ENCODE assay signal across 7 mouse cellular contexts in the genomic region with DNA sequence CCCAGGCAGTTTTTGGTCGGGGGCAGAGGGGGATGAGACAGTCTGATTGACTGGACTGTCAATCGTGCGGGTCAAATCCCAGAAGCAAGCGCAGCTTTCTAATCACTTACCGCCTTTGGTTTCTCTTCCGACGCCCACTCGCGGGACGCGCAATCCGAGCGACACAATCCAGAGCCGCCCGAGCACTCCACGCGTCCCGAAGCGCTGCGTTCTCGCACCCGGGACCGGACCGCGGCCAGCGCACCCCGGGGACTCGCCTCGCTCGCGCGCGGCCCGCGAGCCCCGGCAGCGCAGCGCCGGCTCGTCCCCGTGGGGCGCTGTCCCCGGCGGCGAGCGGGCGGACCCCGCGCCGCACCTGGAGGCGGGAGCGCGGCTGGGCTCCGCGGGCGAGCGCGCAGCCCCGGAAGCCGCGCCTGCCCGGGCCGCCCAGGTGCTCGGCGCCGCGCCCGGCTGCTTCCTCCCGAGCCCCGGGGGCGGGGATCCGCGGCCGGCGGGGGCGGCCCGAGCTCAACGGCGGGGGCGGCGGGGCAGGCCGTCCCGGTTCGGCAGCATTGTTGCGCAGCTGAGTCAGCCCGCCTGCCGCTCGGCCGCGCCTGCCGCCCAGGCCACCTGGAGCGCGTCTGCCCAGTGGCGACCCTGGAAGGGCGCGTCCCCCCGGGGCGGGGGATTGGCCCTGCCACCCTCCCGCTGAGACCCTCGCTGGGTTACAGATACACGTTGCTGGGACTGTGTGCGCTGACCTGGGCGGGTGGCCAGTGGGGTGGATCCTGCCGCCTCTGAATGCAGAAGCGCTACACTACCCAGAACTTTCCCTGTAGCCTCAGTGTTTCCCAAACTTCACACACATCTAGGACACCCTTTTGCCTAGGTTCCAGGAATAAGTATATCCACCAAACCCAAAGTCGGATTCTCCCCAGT. TPM values are rescaled to one million over a fixed set of nuclear protein-coding genes. Genes with fewer than 3 reads are reported as not detected.
DNase-seq lines count a peak whose midpoint lies in the region; ATAC-seq lines count a peak whose summit lies in the region.

A gene (minus strand): TSS at position 376 of the 918 bp plus-strand sequence.

- peak within 1 kb of the TSS; percentile 83 for H3K4me2 ChIP-seq in embryonic facial prominence, embryonic 14.5 days (ENCODE audit: low read depth, low read length)
- peak within 1 kb of the TSS; percentile 78 for H3K4me2 ChIP-seq in heart, embryonic 11.5 days
- H3K4me2 ChIP-seq in kidney, embryonic 14.5 days (replicated peaks; ENCODE audit: low read depth, low read length) = peak within 1 kb of the TSS; percentile 77
- peak within 1 kb of the TSS; percentile 75 for H3K4me2 ChIP-seq in liver, embryonic 11.5 days

- peak; percentile 6 to 11 for DNase-seq in adrenal gland, postnatal 4 days (ENCODE audit: low spot score in 2 of 2)
- DNase-seq in embryonic facial prominence, embryonic 14.5 days (ENCODE audit: low spot score) = peak; percentile 59
- peak; percentile 41 for DNase-seq in liver, embryonic 11.5 days (ENCODE audit: low spot score)
- DNase-seq in spleen, postnatal 36 days (ENCODE audit: low spot score in 2 of 2) = peak; percentile 82 to 87

- no peaks in the 10 kb centered on the region for H3K4me1 ChIP-seq in embryonic facial prominence, embryonic 14.5 days (ENCODE audit: control insufficient read depth, insufficient read depth, low read length)
- H3K4me1 ChIP-seq in heart, embryonic 11.5 days (ENCODE audit: control insufficient read depth, insufficient read depth, low read length) = peaks cover 14% of the 10 kb centered on the region; the same call in 1 of the 2 replicates
- H3K4me1 ChIP-seq in kidney, embryonic 14.5 days (ENCODE audit: control insufficient read depth, insufficient read depth, low read length) = no peaks in the 10 kb centered on the region
- H3K4me1 ChIP-seq in liver, embryonic 11.5 days (replicated peaks; ENCODE audit: control insufficient read depth, insufficient read depth, low read length) = peaks cover 5% of the 10 kb centered on the region

- WGBS in embryonic facial prominence, embryonic 14.5 days = under 1% methylated on average over 36 of the region's 106 CpGs
- WGBS in heart, embryonic 11.5 days (ENCODE audit: insufficient replicate concordance) = under 1% methylated on average over 61 of the region's 106 CpGs
- WGBS in kidney, embryonic 14.5 days = under 1% methylated on average over 87 of the region's 106 CpGs
- under 1% methylated on average over 103 of the region's 106 CpGs for WGBS in liver, embryonic 11.5 days

- H3K27ac ChIP-seq in embryonic facial prominence, embryonic 14.5 days (replicated peaks; ENCODE audit: low read depth, low read length) = no peak within 1 kb of the TSS
- H3K27ac ChIP-seq in heart, embryonic 11.5 days (ENCODE audit: low read depth, low read length) = no peak within 1 kb of the TSS
- no peak within 1 kb of the TSS for H3K27ac ChIP-seq in kidney, embryonic 14.5 days (ENCODE audit: low read depth, low read length)
- no peak within 1 kb of the TSS for H3K27ac ChIP-seq in liver, embryonic 11.5 days (ENCODE audit: low read depth, low read length)

- H3K36me3 ChIP-seq in embryonic facial prominence, embryonic 14.5 days (ENCODE audit: control insufficient read depth, insufficient read depth, low read length) = no peaks in the 10 kb centered on the region
- no peaks in the 10 kb centered on the region for H3K36me3 ChIP-seq in heart, embryonic 11.5 days (ENCODE audit: control insufficient read depth, insufficient read depth, low read length)
- no peaks in the 10 kb centered on the region for H3K36me3 ChIP-seq in kidney, embryonic 14.5 days (ENCODE audit: control insufficient read depth, insufficient read depth, low read length)
- H3K36me3 ChIP-seq in liver, embryonic 11.5 days (ENCODE audit: control insufficient read depth, insufficient read depth, low read length) = no peaks in the 10 kb centered on the region

- ATAC-seq in embryonic facial prominence, embryonic 14.5 days (ENCODE audit: low read depth) = peak; percentile 91
- ATAC-seq in heart, embryonic 11.5 days (replicated peaks; ENCODE audit: insufficient number of reproducible peaks, low FRiP score, low TSS enrichment) = peak; percentile 77
- ATAC-seq in kidney, embryonic 14.5 days (ENCODE audit: low FRiP score, low TSS enrichment) = peak; percentile 96
- ATAC-seq in liver, embryonic 11.5 days (replicated peaks; ENCODE audit: low FRiP score) = peak; percentile 70
- no peak for ATAC-seq in monocyte, adult 5-6 weeks (replicated peaks; ENCODE audit: insufficient number of reproducible peaks, low FRiP score, low TSS enrichment, poor library complexity, severe bottlenecking)

- H3K4me3 ChIP-seq in embryonic facial prominence, embryonic 14.5 days (ENCODE audit: low read depth, low read length) = peak within 1 kb of the TSS; percentile 63
- H3K4me3 ChIP-seq in heart, embryonic 11.5 days (ENCODE audit: low read depth, low read length) = peak within 1 kb of the TSS; percentile 64
- peak within 1 kb of the TSS; percentile 62 for H3K4me3 ChIP-seq in kidney, embryonic 14.5 days (ENCODE audit: low read length)
- peak within 1 kb of the TSS; percentile 63 for H3K4me3 ChIP-seq in liver, embryonic 11.5 days (ENCODE audit: low read depth, low read length)

- H3K9me3 ChIP-seq in embryonic facial prominence, embryonic 14.5 days (ENCODE audit: control insufficient read depth, low read length) = no peaks in the 10 kb centered on the region
- H3K9me3 ChIP-seq in heart, embryonic 11.5 days (replicated peaks; ENCODE audit: control insufficient read depth, low read length) = no peaks in the 10 kb centered on the region
- H3K9me3 ChIP-seq in kidney, embryonic 14.5 days (ENCODE audit: control insufficient read depth, low read length) = no peaks in the 10 kb centered on the region
- H3K9me3 ChIP-seq in liver, embryonic 11.5 days (ENCODE audit: control insufficient read depth, low read length) = no peaks in the 10 kb centered on the region

- peak within 1 kb of the TSS; percentile 68 for H3K9ac ChIP-seq in embryonic facial prominence, embryonic 14.5 days (ENCODE audit: low read depth, low read length)
- H3K9ac ChIP-seq in heart, embryonic 11.5 days (ENCODE audit: low read depth, low read length) = peak within 1 kb of the TSS; percentile 74
- H3K9ac ChIP-seq in kidney, embryonic 14.5 days (ENCODE audit: low read depth, low read length) = peak within 1 kb of the TSS; percentile 60
- peak within 1 kb of the TSS; percentile 55 for H3K9ac ChIP-seq in liver, embryonic 11.5 days (ENCODE audit: low read depth, low read length)

- H3K27me3 ChIP-seq in embryonic facial prominence, embryonic 14.5 days (replicated peaks; ENCODE audit: control insufficient read depth, insufficient read depth, low read length) = no peaks in the 10 kb centered on the region
- no peaks in the 10 kb centered on the region for H3K27me3 ChIP-seq in heart, embryonic 11.5 days (ENCODE audit: control insufficient read depth, insufficient read depth, low read length)
- no peaks in the 10 kb centered on the region; the same call in 1 of the 2 replicates for H3K27me3 ChIP-seq in kidney, embryonic 14.5 days (ENCODE audit: control insufficient read depth, insufficient read depth, low read length)
- 0 out of 2 replicates have a peak, but pooled peaks cover 3% of the 10 kb centered on the region for H3K27me3 ChIP-seq in liver, embryonic 11.5 days (replicated peaks; ENCODE audit: control insufficient read depth, insufficient read depth, low read length)

RNA-seq across cellular contexts. Expression of the gene that starts here (rescaled TPM):
- total RNA-seq in adrenal gland, postnatal 4 days (2021) = 1 to 10 TPM; 5.6 to 6.9 TPM
- 7.6 and 8.2 TPM in 2 replicates for polyA plus RNA-seq in embryonic facial prominence, embryonic 14.5 days (2014; fragmentation: Nextera tagmentation; extraction: Ambion mirVana)
- 4.2 and 4.7 TPM in 2 replicates for polyA plus RNA-seq in heart, embryonic 11.5 days (2014; fragmentation: Nextera tagmentation; extraction: Ambion mirVana)
- 2.0 and 3.6 TPM in 2 replicates for polyA plus RNA-seq in kidney, embryonic 14.5 days (2014; fragmentation: Nextera tagmentation; extraction: Ambion mirVana)
- polyA plus RNA-seq in liver, embryonic 11.5 days (2014; fragmentation: Nextera tagmentation; extraction: Ambion mirVana) = 2.4 and 2.7 TPM in 2 replicates
- total RNA-seq in monocyte, adult 5-6 weeks (2017) = 68.8 to 147 TPM (median 72.8 TPM) in 3 replicates

Comparison
In these comparisons a context has a peak if more than half of its experiments do, and no peak if none do; other contexts are left out.
1. DNase-seq: peak in every context shown above with its lines; median percentile 84 in spleen, postnatal 36 days; 59 in embryonic facial prominence, embryonic 14.5 days; 41 in liver, embryonic 11.5 days; 8 in adrenal gland, postnatal 4 days.